In genomic region chr6:129538555-129538954, GRCm38 (mm10) we compare ENCODE assay signal across 24 mouse cellular contexts. TPM values are rescaled to one million over a fixed set of nuclear protein-coding genes. Genes with fewer than 3 reads are reported as not detected.
DNase-seq lines count a peak whose midpoint lies in the region; ATAC-seq and TF ChIP-seq lines count a peak whose summit lies in the region.
"Had no signal": no experiment of that assay in that cellular context is flagged by ENCODE, and none has a peak within 500 bp of the region (broad histone marks: within the 10 kb centered on the region; RNA-seq: fewer than 3 reads in every experiment).

No protein-coding gene starts in this region.

- H3K27ac ChIP-seq in embryonic facial prominence, embryonic 14.5 days (replicated peaks; ENCODE audit: low read depth, low read length): no peak overlapping the region
- H3K27ac ChIP-seq in embryonic facial prominence, embryonic 10.5 days (replicated peaks): no peak overlapping the region
- peak overlapping the region; percentile 71 for H3K27ac ChIP-seq in testis, adult 2 months (ENCODE audit: control insufficient read depth, insufficient read depth, low read depth, low read length)
- H3K27ac ChIP-seq in embryonic facial prominence, embryonic 15.5 days (replicated peaks): no peak overlapping the region

- no peak for DNase-seq in embryonic facial prominence, embryonic 14.5 days (ENCODE audit: low spot score)
- DNase-seq in embryonic facial prominence, embryonic 10.5 days (ENCODE audit: low spot score): no peak
- peak; percentile 72 for DNase-seq in retina, adult 2 months (ENCODE audit: low read depth, low spot score)
- no peak for DNase-seq in retina, postnatal 1 day
- DNase-seq in testis, postnatal 14 days (ENCODE audit: low spot score): no peak
- no peak for DNase-seq in embryo, embryonic 10.5 days (ENCODE audit: low spot score)
- DNase-seq: adrenal gland, adult 2 months; adrenal gland, adult 8-10 months; adrenal gland, postnatal 10 days; adrenal gland, postnatal 14 days; adrenal gland, postnatal 25 days; adrenal gland, postnatal 36 days; B cell, adult 2 months; cerebellum, adult 11 months; cerebellum, adult 11-12 months had no signal

- no peaks in the 10 kb centered on the region for H3K9me3 ChIP-seq in embryonic facial prominence, embryonic 14.5 days (ENCODE audit: control insufficient read depth, low read length)
- no peaks in the 10 kb centered on the region for H3K9me3 ChIP-seq in embryonic facial prominence, embryonic 10.5 days
- H3K9me3 ChIP-seq in embryonic facial prominence, embryonic 15.5 days (replicated peaks): no peaks in the 10 kb centered on the region
- H3K9me3 ChIP-seq: G1E had no signal

- H3K4me2 ChIP-seq in embryonic facial prominence, embryonic 14.5 days (ENCODE audit: low read depth, low read length): no peak overlapping the region
- H3K4me2 ChIP-seq in embryonic facial prominence, embryonic 15.5 days (replicated peaks): no peak overlapping the region

- peak; percentile 79; the same call in 1 of the 2 replicates for ATAC-seq in embryonic facial prominence, embryonic 14.5 days (ENCODE audit: low read depth)
- ATAC-seq in embryonic facial prominence, embryonic 15.5 days (ENCODE audit: insufficient number of reproducible peaks, low FRiP score, low TSS enrichment, low read depth): peak; percentile 52; the same call in 1 of the 2 replicates
- ATAC-seq: activated CD4-positive, CD25-positive, alpha-beta regulatory T cell, adult 4 months; CD4-positive, CD25-positive, alpha-beta regulatory T cell, adult 4 months; Patski had no signal

- H3K9ac ChIP-seq in embryonic facial prominence, embryonic 14.5 days (ENCODE audit: low read depth, low read length): no peak overlapping the region
- no peak overlapping the region for H3K9ac ChIP-seq in embryonic facial prominence, embryonic 15.5 days

- TF ChIP-seq POLR2A in testis, adult 2 months (IDR thresholded peaks at IDR 0.05; ENCODE audit: control insufficient read depth, low read depth, low read length): no peak

- 85% methylated on average over 6 of the region's 6 CpGs for WGBS in embryonic facial prominence, embryonic 14.5 days
- 85% methylated on average over 6 of the region's 6 CpGs for WGBS in embryonic facial prominence, embryonic 10.5 days
- 84% methylated on average over 6 of the region's 6 CpGs for WGBS in embryonic facial prominence, embryonic 15.5 days

- no peaks in the 10 kb centered on the region for H3K27me3 ChIP-seq in embryonic facial prominence, embryonic 14.5 days (replicated peaks; ENCODE audit: control insufficient read depth, insufficient read depth, low read length)
- H3K27me3 ChIP-seq in embryonic facial prominence, embryonic 10.5 days (replicated peaks; ENCODE audit: low read depth, poor library complexity, severe bottlenecking): no peaks in the 10 kb centered on the region
- no peaks in the 10 kb centered on the region for H3K27me3 ChIP-seq in testis, adult 2 months (ENCODE audit: control insufficient read depth, insufficient read depth, low read length)
- H3K27me3 ChIP-seq in embryonic facial prominence, embryonic 15.5 days: no peaks in the 10 kb centered on the region
- H3K27me3 ChIP-seq: CH12.LX, Patski had no signal

- H3K36me3 ChIP-seq in embryonic facial prominence, embryonic 14.5 days (ENCODE audit: control insufficient read depth, insufficient read depth, low read length): peaks cover 46% of the 10 kb centered on the region
- peaks cover 50% of the 10 kb centered on the region for H3K36me3 ChIP-seq in embryonic facial prominence, embryonic 10.5 days (replicated peaks)
- H3K36me3 ChIP-seq in testis, adult 2 months (ENCODE audit: control insufficient read depth, insufficient read depth, low read length): no peaks in the 10 kb centered on the region; the same call in 1 of the 2 replicates
- peaks cover 31% of the 10 kb centered on the region for H3K36me3 ChIP-seq in embryonic facial prominence, embryonic 15.5 days

- peaks cover 6% of the 10 kb centered on the region; the same call in 1 of the 2 replicates for H3K4me1 ChIP-seq in embryonic facial prominence, embryonic 14.5 days (ENCODE audit: control insufficient read depth, insufficient read depth, low read length)
- peaks cover 15% of the 10 kb centered on the region for H3K4me1 ChIP-seq in embryonic facial prominence, embryonic 10.5 days
- H3K4me1 ChIP-seq in testis, adult 2 months (ENCODE audit: control insufficient read depth, insufficient read depth, low read length): peaks cover 8% of the 10 kb centered on the region
- H3K4me1 ChIP-seq in embryonic facial prominence, embryonic 15.5 days: peaks cover 20% of the 10 kb centered on the region

- H3K4me3 ChIP-seq in embryonic facial prominence, embryonic 14.5 days (ENCODE audit: low read depth, low read length): no peak overlapping the region
- no peak overlapping the region for H3K4me3 ChIP-seq in embryonic facial prominence, embryonic 10.5 days
- H3K4me3 ChIP-seq in testis, adult 2 months (ENCODE audit: control insufficient read depth, low read depth, low read length): peak overlapping the region; percentile 33; the same call in 1 of the 2 replicates
- H3K4me3 ChIP-seq in embryonic facial prominence, embryonic 15.5 days (replicated peaks): no peak overlapping the region

- no peak for TF ChIP-seq CTCF in testis, adult 2 months (IDR thresholded peaks at IDR 0.05; ENCODE audit: control insufficient read depth, insufficient read depth, insufficient replicate concordance, low read depth, low read length)

RNA-seq across cellular contexts. Expression of gene Gabarapl1, which starts 5.6 kb away (rescaled TPM):
- 19.8 and 21.4 TPM in 2 replicates for polyA plus RNA-seq in embryonic facial prominence, embryonic 14.5 days (2014; fragmentation: Nextera tagmentation; extraction: Ambion mirVana)
- 44.9 and 46.5 TPM in 2 replicates for polyA plus RNA-seq in embryonic facial prominence, embryonic 10.5 days (2016; fragmentation: Nextera tagmentation; extraction: Ambion mirVana)
- polyA plus RNA-seq in testis, adult 2 months (2012; rRNA removed): 279 and 296 TPM in 2 replicates
- 53.2 and 54.4 TPM in 2 replicates for polyA plus RNA-seq in embryonic facial prominence, embryonic 15.5 days (2015; fragmentation: Nextera tagmentation; extraction: Ambion mirVana)

RNA-seq across cellular contexts. Expression of gene Tmem52b, which starts 26.2 kb away (rescaled TPM):
- not detected in 2 replicates for polyA plus RNA-seq in embryonic facial prominence, embryonic 14.5 days (2014; fragmentation: Nextera tagmentation; extraction: Ambion mirVana)
- not detected in 2 replicates for polyA plus RNA-seq in embryonic facial prominence, embryonic 10.5 days (2016; fragmentation: Nextera tagmentation; extraction: Ambion mirVana)
- not detected in 2 replicates for polyA plus RNA-seq in testis, adult 2 months (2012; rRNA removed)
- not detected in 2 replicates for polyA plus RNA-seq in embryonic facial prominence, embryonic 15.5 days (2015; fragmentation: Nextera tagmentation; extraction: Ambion mirVana)
- polyA plus RNA-seq: activated CD4-positive, CD25-positive, alpha-beta regulatory T cell, adult 4 months; adrenal gland, adult 2 months; brain, embryonic 14.5 days; CD4-positive, CD25-positive, alpha-beta regulatory T cell, adult 4 months; G1E had no signal

RNA-seq across cellular contexts. Expression of gene Olr1, which starts 31.6 kb away (rescaled TPM):
- 0.06 TPM in 1 of 2 replicates, not detected in the other for polyA plus RNA-seq in embryonic facial prominence, embryonic 14.5 days (2014; fragmentation: Nextera tagmentation; extraction: Ambion mirVana)
- polyA plus RNA-seq in embryonic facial prominence, embryonic 10.5 days (2016; fragmentation: Nextera tagmentation; extraction: Ambion mirVana): 0.06 TPM in 1 of 2 replicates, not detected in the other
- polyA plus RNA-seq in testis, adult 2 months (2012; rRNA removed): 0.06 and 0.12 TPM in 2 replicates
- not detected in 2 replicates for polyA plus RNA-seq in embryonic facial prominence, embryonic 15.5 days (2015; fragmentation: Nextera tagmentation; extraction: Ambion mirVana)
- polyA plus RNA-seq: adrenal gland, adult 2 months; brain, embryonic 14.5 days; G1E; Patski had no signal

RNA-seq across cellular contexts. Expression of gene Klre1, which starts 39.1 kb away (rescaled TPM):
- polyA plus RNA-seq in embryonic facial prominence, embryonic 14.5 days (2014; fragmentation: Nextera tagmentation; extraction: Ambion mirVana): not detected in 2 replicates
- polyA plus RNA-seq in embryonic facial prominence, embryonic 10.5 days (2016; fragmentation: Nextera tagmentation; extraction: Ambion mirVana): not detected in 2 replicates
- polyA plus RNA-seq in testis, adult 2 months (2012; rRNA removed): 0.14 TPM in 2 replicates
- polyA plus RNA-seq in embryonic facial prominence, embryonic 15.5 days (2015; fragmentation: Nextera tagmentation; extraction: Ambion mirVana): 0.13 TPM in 1 of 2 replicates, not detected in the other
- polyA plus RNA-seq: activated CD4-positive, CD25-positive, alpha-beta regulatory T cell, adult 4 months; adrenal gland, adult 2 months; C2C12; G1E; Patski had no signal

RNA-seq across cellular contexts. Expression of gene Klrd1, which starts 53.0 kb away (rescaled TPM):
- polyA plus RNA-seq in embryonic facial prominence, embryonic 14.5 days (2014; fragmentation: Nextera tagmentation; extraction: Ambion mirVana): 0.26 and 2.4 TPM in 2 replicates
- not detected in 2 replicates for polyA plus RNA-seq in embryonic facial prominence, embryonic 10.5 days (2016; fragmentation: Nextera tagmentation; extraction: Ambion mirVana)
- polyA plus RNA-seq in testis, adult 2 months (2012; rRNA removed): not detected in 2 replicates
- 0.37 TPM in 1 of 2 replicates, not detected in the other for polyA plus RNA-seq in embryonic facial prominence, embryonic 15.5 days (2015; fragmentation: Nextera tagmentation; extraction: Ambion mirVana)
- polyA plus RNA-seq: C2C12; CD4-positive, CD25-positive, alpha-beta regulatory T cell, adult 4 months; G1E; Patski had no signal
